Mouse (Mus musculus) stomach, postnatal 0 days (tissue): Measurements from ENCODE around the gene Cd99l2. TPM values are rescaled to one million over a fixed set of nuclear protein-coding genes. Genes with fewer than 3 reads are reported as not detected.

ENCODE experiments used
- ATAC-seq: fragments of 200-750 bp; cut with Nextera tagmentation; 2 replicates; pipeline ENCODE4 v1.8.0; 2017; ENCODE audit not compliant: low FRiP score, low TSS enrichment
- DNase-seq: peaks from one replicate; pipeline ENCODE4 v3.0.0-alpha.2; 2016; ENCODE audit warnings: low spot score
- H3K27ac ChIP-seq: fragments of 300-500 bp; sonication (generic); replicated peaks from 2 replicates; pipeline ENCODE4 v1.5.1; 2014; ENCODE audit warnings: mild to moderate bottlenecking, control low read depth
- H3K27me3 ChIP-seq: fragments of 300-500 bp; sonication (generic); 2 replicates; pipeline ENCODE4 v1.6.1; 2014; ENCODE audit warnings: low read length; ENCODE audit not compliant: control insufficient read depth, insufficient read depth
- H3K36me3 ChIP-seq: fragments of 300-500 bp; sonication (generic); 2 replicates; pipeline ENCODE4 v1.6.1; 2014; ENCODE audit warnings: low read length, mixed read lengths; ENCODE audit not compliant: control insufficient read depth, insufficient read depth
- H3K4me1 ChIP-seq: fragments of 300-500 bp; sonication (generic); replicated peaks from 2 replicates; pipeline ENCODE4 v1.6.1; 2014; ENCODE audit warnings: antibody characterized with exemption; ENCODE audit not compliant: control insufficient read depth, insufficient read depth
- H3K4me2 ChIP-seq: fragments of 300-500 bp; sonication (generic); replicated peaks from 2 replicates; pipeline ENCODE4 v1.6.1; 2014; ENCODE audit warnings: low read depth, mild to moderate bottlenecking, control low read depth, moderate library complexity
- H3K4me3 ChIP-seq: fragments of 300-500 bp; sonication (generic); 2 replicates; pipeline ENCODE4 v1.5.1; 2014; ENCODE audit warnings: low read depth, low read length, control low read depth
- H3K9ac ChIP-seq: fragments of 300-500 bp; sonication (generic); 2 replicates; pipeline ENCODE4 v1.6.1; 2014; ENCODE audit warnings: mild to moderate bottlenecking, low read length, control low read depth, mixed read lengths
- H3K9me3 ChIP-seq: fragments of 300-500 bp; sonication (generic); 2 replicates; pipeline ENCODE4 v1.6.1; 2016; ENCODE audit warnings: low read length; ENCODE audit not compliant: control insufficient read depth
- CTCF ChIP-seq: IDR thresholded peaks from 2 replicates; pipeline ENCODE4 v1.5.1; 2016; ENCODE audit warnings: antibody characterized with exemption, low read depth, mild to moderate bottlenecking, moderate library complexity
- EP300 ChIP-seq: optimal IDR thresholded peaks from 2 replicates; pipeline ENCODE3; 2016; ENCODE audit warnings: antibody characterized with exemption
- whole genome bisulfite sequencing: fragments of 180-500 bp; shearing (Covaris S2); extraction: QIAGEN DNeasy Blood & Tissue Kit; methylation state at CpG from one replicate; pipeline ENCODE4 v1.1.7; 2014; 5-methylcytosine and 5-hydroxymethylcytosine counted together
- polyA plus RNA-seq: library from polyadenylated mRNA; unstranded; fragments of >200 nt; fragmentation: Nextera tagmentation; extraction: Ambion mirVana; gene quantifications from 2 replicates; pipeline ENCODE4 v1.2.1, GENCODE M21; 2015

The Cd99l2 gene
- polyA plus RNA-seq, 1 experiment from 2014 or later = 12.2 TPM

DNA sequence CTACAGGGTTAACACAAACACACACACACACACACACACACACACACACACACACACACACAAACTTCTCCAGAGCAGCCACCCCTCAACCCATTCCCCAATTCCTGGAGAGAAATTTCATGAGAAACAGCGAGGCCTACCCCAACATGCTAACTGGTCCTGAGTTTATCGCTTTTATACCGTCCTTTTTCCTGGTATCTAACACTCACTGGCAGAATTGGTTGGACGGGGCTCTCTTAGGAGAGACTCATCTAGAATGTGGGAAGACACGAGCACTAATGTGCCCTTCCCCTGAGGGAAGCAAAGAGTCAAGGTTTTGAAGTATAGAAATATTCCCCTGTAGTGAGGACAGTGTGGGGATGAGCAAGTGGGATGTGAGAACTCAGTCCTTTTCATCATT is 61.7 kb downstream of the Cd99l2 start:
- H3K27ac ChIP-seq = no peak overlapping the region
- H3K4me1 ChIP-seq = no peaks in the 10 kb centered on the region
- H3K4me2 ChIP-seq = no peak overlapping the region
- no peaks in the 10 kb centered on the region for H3K9me3 ChIP-seq
- WGBS = 86% methylated on average over 5 of the region's 5 CpGs
- no peaks in the 10 kb centered on the region for H3K36me3 ChIP-seq
- DNase-seq = no peak
- no peak for ATAC-seq
- no peaks in the 10 kb centered on the region for H3K27me3 ChIP-seq
- no peak overlapping the region for H3K4me3 ChIP-seq
- no peak for TF ChIP-seq EP300
- TF ChIP-seq CTCF = no peak
- no peak overlapping the region for H3K9ac ChIP-seq

DNA sequence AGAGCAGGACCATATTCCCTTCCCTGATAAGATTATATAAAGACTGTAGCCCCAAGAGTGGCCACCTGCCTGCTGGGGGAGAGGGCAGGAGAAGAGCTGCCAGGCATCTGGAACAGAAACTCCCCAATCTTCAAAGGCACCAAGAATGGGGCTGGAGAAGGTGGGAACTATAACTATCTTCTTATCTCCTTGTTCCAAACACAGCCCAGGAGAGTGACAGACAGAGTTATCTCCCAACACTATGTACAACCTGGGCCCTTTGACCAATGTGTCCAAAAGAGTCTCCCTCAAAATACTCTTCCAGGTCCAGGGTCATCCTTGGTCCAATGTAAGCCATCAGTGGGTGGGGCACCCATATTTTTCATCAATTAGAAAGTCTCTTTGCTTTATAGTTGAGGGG is 65.2 kb downstream of the Cd99l2 start:
- DNase-seq (no peak), ATAC-seq (no peak)
- no peaks in the 10 kb centered on the region for H3K36me3 ChIP-seq
- no peaks in the 10 kb centered on the region for H3K9me3 ChIP-seq
- no peaks in the 10 kb centered on the region for H3K27me3 ChIP-seq
- no peaks in the 10 kb centered on the region for H3K4me1 ChIP-seq
- TF ChIP-seq EP300 = no peak
- TF ChIP-seq CTCF = no peak
- H3K4me2 ChIP-seq = no peak overlapping the region
- no peak overlapping the region for H3K27ac ChIP-seq
- H3K9ac ChIP-seq = no peak overlapping the region
- no peak overlapping the region for H3K4me3 ChIP-seq

DNA sequence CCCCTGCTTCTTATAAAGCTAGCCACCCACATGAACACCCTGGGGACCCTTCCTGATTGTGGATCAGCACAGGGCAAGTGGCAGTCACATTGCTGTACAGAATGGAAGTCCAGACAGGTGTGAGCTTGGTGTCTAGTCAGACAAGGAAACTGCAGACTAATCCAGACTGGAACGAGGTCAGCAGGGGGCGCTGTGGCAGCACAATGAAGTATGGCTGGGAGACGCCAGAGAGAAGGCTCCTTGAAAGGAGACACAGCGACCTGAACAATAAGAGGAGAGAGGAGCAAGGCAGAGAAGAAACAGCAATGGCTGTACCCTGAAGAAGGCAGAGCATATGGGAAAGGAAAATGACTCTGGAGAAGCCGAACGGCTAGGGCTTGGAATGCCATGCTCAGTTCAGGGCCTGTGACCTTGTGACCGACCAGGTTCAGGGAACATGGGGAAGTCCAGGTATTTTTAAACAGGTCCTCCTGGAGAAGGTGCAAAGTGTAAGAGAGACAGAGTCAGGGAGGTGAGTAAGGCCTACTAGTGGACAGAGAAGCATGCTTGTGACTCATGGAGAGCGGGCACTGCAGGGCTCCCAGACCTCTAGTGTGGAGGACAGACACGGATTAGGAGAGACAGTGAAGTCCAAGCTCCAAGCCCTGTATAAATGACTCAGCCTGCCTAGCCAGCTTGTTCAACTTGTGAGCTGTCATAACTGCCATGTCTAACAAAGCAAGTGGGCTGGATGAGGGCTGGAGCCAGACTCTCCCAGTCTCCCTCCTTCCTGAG is 66.7 kb downstream of the Cd99l2 start:
- Histone ChIP-seq H3K9me3 (no peaks in the 10 kb centered on the region), H3K27ac (no peak overlapping the region), H3K36me3 (no peaks in the 10 kb centered on the region), H3K4me2 (no peak overlapping the region), H3K9ac (no peak overlapping the region), H3K4me3 (no peak overlapping the region), H3K27me3 (no peaks in the 10 kb centered on the region), H3K4me1 (no peaks in the 10 kb centered on the region)
- peak; percentile 60 for ATAC-seq
- peak; percentile 87 for TF ChIP-seq CTCF
- no peak for TF ChIP-seq EP300
- DNase-seq = peak; percentile 82
- WGBS = 51% methylated on average over 9 of the region's 9 CpGs

DNA sequence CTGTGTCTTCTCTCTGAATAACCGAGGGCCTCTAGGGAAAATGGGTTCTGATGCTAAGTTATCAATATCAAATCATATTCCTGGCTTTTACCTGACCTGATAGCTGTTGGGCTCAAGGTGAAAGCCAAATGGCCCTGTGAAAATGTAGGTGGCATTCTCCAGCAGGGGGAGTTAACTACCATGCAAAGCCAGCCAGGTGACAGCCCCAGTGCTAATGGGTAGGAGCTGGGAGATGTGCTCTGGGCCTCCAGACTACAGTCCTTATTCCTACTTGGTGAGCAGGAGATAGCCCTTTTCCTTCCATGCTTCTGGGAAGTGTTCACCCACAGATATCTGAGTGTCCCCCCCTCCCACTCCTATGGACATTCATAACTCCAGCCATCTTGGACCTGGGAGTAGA is 67.8 kb downstream of the Cd99l2 start:
- Histone ChIP-seq H3K27me3 (no peaks in the 10 kb centered on the region), H3K27ac (no peak overlapping the region), H3K4me1 (no peaks in the 10 kb centered on the region), H3K4me3 (no peak overlapping the region), H3K9me3 (no peaks in the 10 kb centered on the region), H3K36me3 (no peaks in the 10 kb centered on the region), H3K9ac (no peak overlapping the region), H3K4me2 (no peak overlapping the region)
- no peak for ATAC-seq
- TF ChIP-seq CTCF (peak; percentile 63), EP300 (no peak)
- WGBS = 96% methylated on average over 1 of the region's 1 CpGs
- peak; percentile 14 for DNase-seq

DNA sequence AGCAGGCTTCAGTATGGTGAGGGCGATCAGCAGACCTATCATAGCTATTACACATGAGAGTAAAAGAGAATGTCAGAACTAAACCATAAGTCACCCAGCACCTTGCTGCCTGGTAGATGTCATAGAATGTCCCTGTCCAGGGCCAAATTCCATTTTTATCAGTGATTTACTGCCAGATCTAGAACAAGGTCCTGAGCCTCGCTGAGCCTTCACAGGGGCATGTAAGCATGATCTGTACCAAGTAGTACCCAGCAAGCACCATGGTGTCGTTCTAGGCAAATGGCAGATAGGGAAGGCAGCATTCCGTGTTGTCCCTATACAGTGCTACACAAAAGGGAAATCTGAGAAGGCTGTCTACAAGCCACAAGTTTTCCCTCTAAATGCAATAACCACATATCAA is 79.0 kb downstream of the Cd99l2 start:
- DNase-seq = no peak
- Histone ChIP-seq H3K4me3 (no peak overlapping the region), H3K9me3 (no peaks in the 10 kb centered on the region), H3K4me1 (no peaks in the 10 kb centered on the region), H3K9ac (no peak overlapping the region), H3K27me3 (no peaks in the 10 kb centered on the region), H3K27ac (no peak overlapping the region), H3K4me2 (no peak overlapping the region), H3K36me3 (no peaks in the 10 kb centered on the region)
- no peak for ATAC-seq
- WGBS = 90% methylated on average over 4 of the region's 4 CpGs
- TF ChIP-seq EP300 (no peak), CTCF (no peak)

DNA sequence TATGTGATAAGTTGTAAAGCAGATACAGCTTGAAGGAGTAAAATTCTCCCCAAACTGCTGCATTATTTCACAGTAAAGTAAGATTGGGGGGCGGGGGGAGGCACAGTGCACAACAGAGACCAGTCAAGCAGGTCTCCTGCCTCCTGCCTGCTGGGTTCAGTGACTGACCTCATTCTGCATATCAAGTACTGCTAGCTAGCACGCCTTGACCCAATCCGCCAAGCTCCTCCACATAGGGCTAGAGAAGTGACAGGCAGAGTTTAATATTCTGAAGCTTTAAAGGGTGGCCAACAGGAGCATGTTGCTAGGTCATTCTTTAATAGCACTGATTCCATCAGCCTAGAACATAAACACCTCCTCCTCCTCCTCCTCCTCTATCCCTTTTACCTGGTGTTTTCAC is 79.9 kb downstream of the Cd99l2 start:
- H3K4me1 ChIP-seq = no peaks in the 10 kb centered on the region
- DNase-seq = no peak
- no peak for ATAC-seq
- no peaks in the 10 kb centered on the region for H3K9me3 ChIP-seq
- H3K36me3 ChIP-seq = no peaks in the 10 kb centered on the region
- H3K4me2 ChIP-seq = no peak overlapping the region
- no peak for TF ChIP-seq CTCF
- H3K9ac ChIP-seq = no peak overlapping the region
- no peaks in the 10 kb centered on the region for H3K27me3 ChIP-seq
- H3K27ac ChIP-seq = no peak overlapping the region
- no peak overlapping the region for H3K4me3 ChIP-seq
- 80% methylated on average over 3 of the region's 3 CpGs for WGBS
